Mouse (Mus musculus) cerebellum, adult 2 months (tissue): ENCODE measurements at regions not wholly inside any gene's neighbourhood (a gene's known extent, or its start where the extent isn't known, plus 50 kb on each side); places are given as distances from the start of the nearest gene placed in this dataset.

Experiments used
- CTCF ChIP-seq: fragments of 200-500 bp; IDR thresholded peaks from 2 replicates; pipeline ENCODE4 v1.5.1; 2011; ENCODE audit warnings: low read depth, mild to moderate bottlenecking, control low read depth, low read length, moderate library complexity, borderline replicate concordance; ENCODE audit not compliant: insufficient read depth
- POLR2A ChIP-seq: fragments of 200-500 bp; IDR thresholded peaks from 2 replicates; pipeline ENCODE4 v1.6.1; 2011; ENCODE audit warnings: low read length, control low read depth, borderline replicate concordance; ENCODE audit not compliant: insufficient read depth

- TF ChIP-seq CTCF (no peak), POLR2A (no peak)
Measured at GRCm38 (mm10) chr2:169088301-169088700, 132.9 kb upstream of the Zfp64 start.
